Mouse (Mus musculus): ENCODE measurements at regions not wholly inside any gene's neighbourhood (a gene's known extent, or its start where the extent isn't known, plus 50 kb on each side); places are given as distances from the start of the nearest gene placed in this dataset.

GRCm38 (mm10) chr4:119018573-119018972 lies 57.2 kb downstream of the Lao1 start:
- WGBS: 21% methylated on average over 6 of the region's 6 CpGs
- Histone ChIP-seq H3K27ac (ENCODE audit: low read length) (no peak overlapping the region), H3K9me3 (ENCODE audit: control insufficient read depth, low read length) (no peaks in the 10 kb centered on the region), H3K9ac (ENCODE audit: low read length) (no peak overlapping the region), H3K36me3 (ENCODE audit: control insufficient read depth, insufficient read depth, low read length) (no peaks in the 10 kb centered on the region), H3K4me3 (ENCODE audit: low read length) (no peak overlapping the region), H3K4me1 (replicated peaks; ENCODE audit: control insufficient read depth, insufficient read depth, low read length) (peaks cover 12% of the 10 kb centered on the region), H3K4me2 (ENCODE audit: low read depth, low read length) (no peak overlapping the region), H3K27me3 (ENCODE audit: control insufficient read depth, insufficient read depth, low read depth, low read length) (no peaks in the 10 kb centered on the region)
- no peak for ATAC-seq (ENCODE audit: low read depth)

GRCm38 (mm10) chr4:119019013-119019781 lies 57.8 kb downstream of the Lao1 start:
- ATAC-seq (ENCODE audit: low read depth): peak; percentile 75
- WGBS: 35% methylated on average over 12 of the region's 12 CpGs
- H3K27ac ChIP-seq (ENCODE audit: low read length): no peak overlapping the region; the same call in 1 of the 2 replicates

GRCm38 (mm10) chr4:119022338-119022737 lies 61.0 kb downstream of the Lao1 start:
- Histone ChIP-seq H3K4me1 (replicated peaks; ENCODE audit: control insufficient read depth, insufficient read depth, low read length) (peaks cover 12% of the 10 kb centered on the region), H3K9me3 (ENCODE audit: control insufficient read depth, low read length) (no peaks in the 10 kb centered on the region), H3K4me2 (ENCODE audit: low read depth, low read length) (no peak overlapping the region), H3K4me3 (ENCODE audit: low read length) (no peak overlapping the region), H3K27ac (ENCODE audit: low read length) (no peak overlapping the region), H3K27me3 (ENCODE audit: control insufficient read depth, insufficient read depth, low read depth, low read length) (no peaks in the 10 kb centered on the region), H3K9ac (ENCODE audit: low read length) (no peak overlapping the region; the same call in 1 of the 2 replicates), H3K36me3 (ENCODE audit: control insufficient read depth, insufficient read depth, low read length) (no peaks in the 10 kb centered on the region)
- WGBS: 32% methylated on average over 6 of the region's 6 CpGs
- ATAC-seq (ENCODE audit: low read depth): no peak

More at GRCm38 (mm10) chr4:119019013-119019781, 57.8 kb downstream of the Lao1 start:
- Histone ChIP-seq H3K4me1 (replicated peaks; ENCODE audit: control insufficient read depth, insufficient read depth, low read length) (peaks cover 12% of the 10 kb centered on the region), H3K9ac (ENCODE audit: low read length) (0 out of 2 replicates have a peak overlapping the region, but pooled peaks have one; percentile 25), H3K27me3 (ENCODE audit: control insufficient read depth, insufficient read depth, low read depth, low read length) (no peaks in the 10 kb centered on the region), H3K4me2 (ENCODE audit: low read depth, low read length) (peak overlapping the region; percentile 10; the same call in 1 of the 2 replicates), H3K4me3 (ENCODE audit: low read length) (no peak overlapping the region), H3K9me3 (ENCODE audit: control insufficient read depth, low read length) (no peaks in the 10 kb centered on the region), H3K36me3 (ENCODE audit: control insufficient read depth, insufficient read depth, low read length) (no peaks in the 10 kb centered on the region)

- no peak overlapping the region for H3K4me3 ChIP-seq (ENCODE audit: low read length)
- no peak overlapping the region for H3K4me2 ChIP-seq (ENCODE audit: low read depth, low read length)
- ATAC-seq (ENCODE audit: low read depth): no peak
- H3K9ac ChIP-seq (ENCODE audit: low read length): no peak overlapping the region
- whole genome bisulfite sequencing: 35% methylated on average over 5 of the region's 5 CpGs
- no peaks in the 10 kb centered on the region for H3K9me3 ChIP-seq (ENCODE audit: control insufficient read depth, low read length)
- H3K36me3 ChIP-seq (ENCODE audit: control insufficient read depth, insufficient read depth, low read length): no peaks in the 10 kb centered on the region
- no peak overlapping the region for H3K27ac ChIP-seq (ENCODE audit: low read length)
- no peaks in the 10 kb centered on the region for H3K27me3 ChIP-seq (ENCODE audit: control insufficient read depth, insufficient read depth, low read depth, low read length)
- H3K4me1 ChIP-seq (replicated peaks; ENCODE audit: control insufficient read depth, insufficient read depth, low read length): peaks cover 12% of the 10 kb centered on the region
Measured at GRCm38 (mm10) chr4:119026237-119026861, 65.0 kb downstream of the Lao1 start.

GRCm38 (mm10) chr4:119028208-119028821 lies 66.9 kb downstream of the Lao1 start:
- 17% methylated on average over 8 of the region's 8 CpGs for WGBS
- peak; percentile 38; the same call in 1 of the 2 replicates for ATAC-seq (ENCODE audit: low read depth)
- H3K27me3 ChIP-seq (ENCODE audit: control insufficient read depth, insufficient read depth, low read depth, low read length): no peaks in the 10 kb centered on the region
- H3K4me2 ChIP-seq (ENCODE audit: low read depth, low read length): no peak overlapping the region
- no peak overlapping the region for H3K9ac ChIP-seq (ENCODE audit: low read length)
- no peaks in the 10 kb centered on the region for H3K36me3 ChIP-seq (ENCODE audit: control insufficient read depth, insufficient read depth, low read length)
- H3K4me3 ChIP-seq (ENCODE audit: low read length): no peak overlapping the region
- H3K9me3 ChIP-seq (ENCODE audit: control insufficient read depth, low read length): no peaks in the 10 kb centered on the region
- H3K4me1 ChIP-seq (replicated peaks; ENCODE audit: control insufficient read depth, insufficient read depth, low read length): peaks cover 7% of the 10 kb centered on the region
- no peak overlapping the region for H3K27ac ChIP-seq (ENCODE audit: low read length)

GRCm38 (mm10) chr4:119029091-119029490 lies 67.7 kb downstream of the Lao1 start:
- Histone ChIP-seq H3K4me2 (ENCODE audit: low read depth, low read length) (no peak overlapping the region), H3K36me3 (ENCODE audit: control insufficient read depth, insufficient read depth, low read length) (no peaks in the 10 kb centered on the region), H3K4me3 (ENCODE audit: low read length) (no peak overlapping the region), H3K9me3 (ENCODE audit: control insufficient read depth, low read length) (no peaks in the 10 kb centered on the region), H3K27ac (ENCODE audit: low read length) (no peak overlapping the region), H3K27me3 (ENCODE audit: control insufficient read depth, insufficient read depth, low read depth, low read length) (no peaks in the 10 kb centered on the region), H3K4me1 (replicated peaks; ENCODE audit: control insufficient read depth, insufficient read depth, low read length) (peaks cover 7% of the 10 kb centered on the region), H3K9ac (ENCODE audit: low read length) (no peak overlapping the region)
- 44% methylated on average over 7 of the region's 7 CpGs for WGBS
- no peak for ATAC-seq (ENCODE audit: low read depth)

GRCm38 (mm10) chr4:119029735-119030134 lies 68.4 kb downstream of the Lao1 start:
- Histone ChIP-seq H3K4me1 (replicated peaks; ENCODE audit: control insufficient read depth, insufficient read depth, low read length) (peaks cover 7% of the 10 kb centered on the region), H3K9me3 (ENCODE audit: control insufficient read depth, low read length) (no peaks in the 10 kb centered on the region), H3K9ac (ENCODE audit: low read length) (no peak overlapping the region), H3K27ac (ENCODE audit: low read length) (no peak overlapping the region), H3K4me3 (ENCODE audit: low read length) (no peak overlapping the region), H3K4me2 (ENCODE audit: low read depth, low read length) (no peak overlapping the region), H3K36me3 (ENCODE audit: control insufficient read depth, insufficient read depth, low read length) (no peaks in the 10 kb centered on the region), H3K27me3 (ENCODE audit: control insufficient read depth, insufficient read depth, low read depth, low read length) (no peaks in the 10 kb centered on the region)
- ATAC-seq (ENCODE audit: low read depth): no peak
- 75% methylated on average over 6 of the region's 6 CpGs for WGBS

GRCm38 (mm10) chr4:119030865-119031264 lies 69.5 kb downstream of the Lao1 start:
- 19% methylated on average over 5 of the region's 5 CpGs for WGBS
- Histone ChIP-seq H3K27ac (ENCODE audit: low read length) (no peak overlapping the region), H3K4me3 (ENCODE audit: low read length) (no peak overlapping the region), H3K9me3 (ENCODE audit: control insufficient read depth, low read length) (no peaks in the 10 kb centered on the region), H3K4me1 (replicated peaks; ENCODE audit: control insufficient read depth, insufficient read depth, low read length) (peaks cover 7% of the 10 kb centered on the region), H3K4me2 (ENCODE audit: low read depth, low read length) (no peak overlapping the region), H3K36me3 (ENCODE audit: control insufficient read depth, insufficient read depth, low read length) (no peaks in the 10 kb centered on the region), H3K9ac (ENCODE audit: low read length) (no peak overlapping the region), H3K27me3 (ENCODE audit: control insufficient read depth, insufficient read depth, low read depth, low read length) (no peaks in the 10 kb centered on the region)
- ATAC-seq (ENCODE audit: low read depth): no peak

- H3K27me3 ChIP-seq (ENCODE audit: control insufficient read depth, insufficient read depth, low read depth, low read length): no peaks in the 10 kb centered on the region
- no peak for ATAC-seq (ENCODE audit: low read depth)
- no peak overlapping the region for H3K4me3 ChIP-seq (ENCODE audit: low read length)
- H3K4me1 ChIP-seq (replicated peaks; ENCODE audit: control insufficient read depth, insufficient read depth, low read length): peaks cover 7% of the 10 kb centered on the region
- WGBS: 62% methylated on average over 4 of the region's 4 CpGs
- H3K9me3 ChIP-seq (ENCODE audit: control insufficient read depth, low read length): no peaks in the 10 kb centered on the region
- H3K9ac ChIP-seq (ENCODE audit: low read length): no peak overlapping the region
- H3K27ac ChIP-seq (ENCODE audit: low read length): no peak overlapping the region
- no peaks in the 10 kb centered on the region for H3K36me3 ChIP-seq (ENCODE audit: control insufficient read depth, insufficient read depth, low read length)
- no peak overlapping the region for H3K4me2 ChIP-seq (ENCODE audit: low read depth, low read length)
Measured at GRCm38 (mm10) chr4:119033006-119033405, 71.6 kb downstream of the Lao1 start.
